Mouse (Mus musculus) G1E (cell line): ENCODE results near the gene Cir1. TPM values are rescaled to one million over a fixed set of nuclear protein-coding genes. Genes with fewer than 3 reads are reported as not detected.

Experiments used
- ATAC-seq: 2 replicates; pipeline ENCODE4 v1.8.0; 2016; ENCODE audit warnings: mild to moderate bottlenecking; ENCODE audit not compliant: insufficient number of reproducible peaks, poor library complexity, low FRiP score, severe bottlenecking; ENCODE audit errors: extremely low read depth
- DNase-seq: peaks from one replicate; pipeline ENCODE4 v3.0.0; 2012; ENCODE audit warnings: low spot score
- H3K27me3 ChIP-seq: 2 replicates; pipeline ENCODE4 v1.6.1; 2012; ENCODE audit warnings: mild to moderate bottlenecking, low read length, inconsistent platforms; ENCODE audit not compliant: insufficient read depth
- H3K36me3 ChIP-seq: replicated peaks from 2 replicates; pipeline ENCODE3; 2012; ENCODE audit warnings: mild to moderate bottlenecking, inconsistent platforms
- H3K4me1 ChIP-seq: 2 replicates; pipeline ENCODE4 v1.6.1; 2012; ENCODE audit warnings: low read depth, low read length, inconsistent platforms, mixed read lengths; ENCODE audit not compliant: insufficient read depth
- H3K4me3 ChIP-seq: 2 replicates; pipeline ENCODE4 v1.5.1; 2012; ENCODE audit warnings: low read depth, mild to moderate bottlenecking, inconsistent platforms, low read length, moderate library complexity, mixed read lengths
- H3K9me3 ChIP-seq: replicated peaks from 2 replicates; pipeline ENCODE4 v1.6.1; 2012; ENCODE audit warnings: inconsistent platforms
- CTCF ChIP-seq: IDR thresholded peaks from 2 replicates; pipeline ENCODE4 v1.5.1; 2012; ENCODE audit warnings: low read depth, low read length, inconsistent platforms, mixed read lengths
- GATA1 ChIP-seq: IDR thresholded peaks from 2 replicates; pipeline ENCODE4 v1.6.1; 2012; ENCODE audit warnings: borderline replicate concordance, low read length, inconsistent platforms, mixed read lengths
- GATA2 ChIP-seq: IDR thresholded peaks from 2 replicates; pipeline ENCODE4 v1.6.1; 2012; ENCODE audit warnings: low read depth, low read length, inconsistent platforms, borderline replicate concordance
- POLR2AphosphoS5 ChIP-seq: IDR thresholded peaks from 2 replicates; pipeline ENCODE4 v1.6.1; 2012; ENCODE audit warnings: low read depth, low read length, inconsistent platforms; ENCODE audit not compliant: insufficient replicate concordance
- TAL1 ChIP-seq: conservative IDR thresholded peaks from 2 replicates; pipeline ENCODE4 v1.6.1; 2012; ENCODE audit warnings: low read depth, low read length, inconsistent platforms, mixed read lengths
- polyA plus RNA-seq: library from polyadenylated mRNA; stranded (reverse); fragments of >175 nt; gene quantifications from 2 replicates; pipeline ENCODE4 v1.2.3, GENCODE M21; 2012
- total RNA-seq, 2 experiments: library from RNA; stranded (forward) in 1 of 2; stranded (reverse) in 1 of 2; fragments of 200-1000 nt in 1 of 2; fragments of >200 nt in 1 of 2; fragmentation: Nextera tagmentation in 1 of 2; gene quantifications; 2 replicates each; pipeline ENCODE4 v1.2.3; 2014 to 2017

Cir1 gene
- total and polyA plus RNA-seq, 3 experiments, result 11.9 to 27.2 (median 21.7) TPM

GRCm38 (mm10) chr2:73335949-73336348 lies 23.4 kb upstream of the Cir1 start:
- Histone ChIP-seq H3K4me1 (no peaks in the 10 kb centered on the region), H3K4me3 (no peak overlapping the region), H3K9me3 (no peaks in the 10 kb centered on the region), H3K27me3 (no peaks in the 10 kb centered on the region), H3K36me3 (peaks cover 23% of the 10 kb centered on the region)
- DNase-seq (no peak), ATAC-seq (no peak)
- TF ChIP-seq POLR2AphosphoS5 (no peak), TAL1 (no peak), GATA1 (no peak), GATA2 (no peak), CTCF (no peak)

GRCm38 (mm10) chr2:73325871-73326270 lies 13.4 kb upstream of the Cir1 start:
- no peak for DNase-seq
- H3K4me1 ChIP-seq, result no peaks in the 10 kb centered on the region
- no peaks in the 10 kb centered on the region for H3K27me3 ChIP-seq
- no peak overlapping the region for H3K4me3 ChIP-seq
- H3K9me3 ChIP-seq, result no peaks in the 10 kb centered on the region
- ATAC-seq, result no peak
- H3K36me3 ChIP-seq, result peaks cover 50% of the 10 kb centered on the region
- TF ChIP-seq CTCF (no peak), GATA1 (no peak), TAL1 (no peak)

- Histone ChIP-seq H3K36me3 (peaks cover 57% of the 10 kb centered on the region), H3K27me3 (no peaks in the 10 kb centered on the region), H3K4me3 (no peak overlapping the region), H3K9me3 (no peaks in the 10 kb centered on the region), H3K4me1 (no peaks in the 10 kb centered on the region)
- no peak for ATAC-seq
- no peak for TF ChIP-seq GATA2
- TF ChIP-seq CTCF, result no peak
- no peak for TF ChIP-seq TAL1
- no peak for TF ChIP-seq GATA1
- TF ChIP-seq POLR2AphosphoS5, result no peak
- DNase-seq, result no peak
Measured at GRCm38 (mm10) chr2:73322991-73323390, 10.5 kb upstream of the Cir1 start.

GRCm38 (mm10) chr2:73319218-73319617 lies 6.7 kb upstream of the Cir1 start:
- Histone ChIP-seq H3K27me3 (no peaks in the 10 kb centered on the region), H3K36me3 (peaks cover 52% of the 10 kb centered on the region), H3K4me3 (no peak overlapping the region), H3K9me3 (no peaks in the 10 kb centered on the region), H3K4me1 (peaks cover 10% of the 10 kb centered on the region; the same call in 1 of the 2 replicates)
- ATAC-seq, result no peak
- TF ChIP-seq GATA2, result no peak
- TF ChIP-seq GATA1, result no peak
- no peak for TF ChIP-seq POLR2AphosphoS5
- TF ChIP-seq CTCF, result no peak
- TF ChIP-seq TAL1, result no peak
- DNase-seq, result no peak

- ATAC-seq (no peak), DNase-seq (no peak)
- Histone ChIP-seq H3K4me3 (no peak overlapping the region), H3K36me3 (peaks cover 43% of the 10 kb centered on the region), H3K27me3 (no peaks in the 10 kb centered on the region), H3K9me3 (no peaks in the 10 kb centered on the region), H3K4me1 (peaks cover 16% of the 10 kb centered on the region)
- TF ChIP-seq CTCF (no peak), GATA2 (no peak), TAL1 (no peak), GATA1 (no peak), POLR2AphosphoS5 (no peak)
Measured at GRCm38 (mm10) chr2:73317426-73317825, 4.9 kb upstream of the Cir1 start.

- no peaks in the 10 kb centered on the region for H3K27me3 ChIP-seq
- peaks cover 35% of the 10 kb centered on the region for H3K36me3 ChIP-seq
Measured at GRCm38 (mm10) chr2:73314311-73314710, 1.8 kb upstream of the Cir1 start.

GRCm38 (mm10) chr2:73313117-73313501 lies 608 bp upstream of the Cir1 start:
- H3K4me3 ChIP-seq, result peak overlapping the region; percentile 94
- no peaks in the 10 kb centered on the region for H3K27me3 ChIP-seq
- peaks cover 37% of the 10 kb centered on the region for H3K36me3 ChIP-seq
- 0 out of 2 replicates have a peak, but pooled peaks have one; percentile 23 for ATAC-seq
- H3K9me3 ChIP-seq, result no peaks in the 10 kb centered on the region
- peak; percentile 4 for DNase-seq
- TF ChIP-seq TAL1, result no peak
- no peak for TF ChIP-seq GATA2
- no peak for TF ChIP-seq POLR2AphosphoS5
- TF ChIP-seq CTCF, result no peak
- no peak for TF ChIP-seq GATA1
- peaks cover 27% of the 10 kb centered on the region for H3K4me1 ChIP-seq

More at GRCm38 (mm10) chr2:73314311-73314710, 1.8 kb upstream of the Cir1 start:
- H3K9me3 ChIP-seq, result no peaks in the 10 kb centered on the region
- H3K4me3 ChIP-seq, result no peak overlapping the region
- H3K4me1 ChIP-seq, result peaks cover 27% of the 10 kb centered on the region
- TF ChIP-seq TAL1, result no peak
- no peak for TF ChIP-seq GATA2
- no peak for TF ChIP-seq GATA1
- TF ChIP-seq POLR2AphosphoS5, result no peak
- TF ChIP-seq CTCF, result no peak
- ATAC-seq (no peak), DNase-seq (no peak)
